Mouse (Mus musculus): ENCODE results near the gene Kif13a. TPM values are rescaled to one million over a fixed set of nuclear protein-coding genes. Genes with fewer than 3 reads are reported as not detected.

Gene Kif13a
- polyA plus RNA-seq, 1 experiment from 2014 or later = 7.2 TPM

DNA sequence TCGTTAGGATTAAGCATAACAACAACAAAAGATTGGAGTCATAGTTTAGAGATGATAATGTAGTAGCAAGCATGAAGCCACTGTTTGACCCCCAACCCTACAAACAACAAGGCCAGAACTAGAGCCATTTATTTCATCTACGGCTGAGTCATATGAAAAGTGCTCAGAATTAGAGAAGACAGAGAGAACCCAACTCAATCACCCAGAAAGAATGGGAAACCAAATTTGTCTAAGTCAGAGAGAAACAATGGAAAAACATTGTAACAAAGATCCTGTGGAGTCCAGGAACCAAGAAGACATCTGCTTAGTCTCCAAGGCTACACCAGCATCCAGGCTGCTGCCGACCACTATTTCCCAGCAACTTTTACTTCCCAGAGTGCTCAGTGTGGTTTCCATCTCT lies 19.7 kb downstream of the Kif13a start:
- ATAC-seq = no peak
- H3K27ac ChIP-seq (ENCODE audit: low read length) = no peak overlapping the region
- H3K4me2 ChIP-seq (ENCODE audit: low read length) = no peak overlapping the region
- no peak overlapping the region for H3K4me3 ChIP-seq (ENCODE audit: low read depth, low read length)
- H3K4me1 ChIP-seq (ENCODE audit: control insufficient read depth, insufficient read depth, low read length) = peaks cover 10% of the 10 kb centered on the region
- no peaks in the 10 kb centered on the region for H3K36me3 ChIP-seq (ENCODE audit: control insufficient read depth, insufficient read depth, low read length)
- WGBS = 74% methylated on average over 3 of the region's 3 CpGs
- H3K9ac ChIP-seq (ENCODE audit: low read depth, low read length) = no peak overlapping the region
- H3K27me3 ChIP-seq (ENCODE audit: control insufficient read depth, insufficient read depth, low read depth, low read length) = no peaks in the 10 kb centered on the region
- H3K9me3 ChIP-seq (replicated peaks; ENCODE audit: control insufficient read depth, low read length, poor library complexity, severe bottlenecking) = no peaks in the 10 kb centered on the region

DNA sequence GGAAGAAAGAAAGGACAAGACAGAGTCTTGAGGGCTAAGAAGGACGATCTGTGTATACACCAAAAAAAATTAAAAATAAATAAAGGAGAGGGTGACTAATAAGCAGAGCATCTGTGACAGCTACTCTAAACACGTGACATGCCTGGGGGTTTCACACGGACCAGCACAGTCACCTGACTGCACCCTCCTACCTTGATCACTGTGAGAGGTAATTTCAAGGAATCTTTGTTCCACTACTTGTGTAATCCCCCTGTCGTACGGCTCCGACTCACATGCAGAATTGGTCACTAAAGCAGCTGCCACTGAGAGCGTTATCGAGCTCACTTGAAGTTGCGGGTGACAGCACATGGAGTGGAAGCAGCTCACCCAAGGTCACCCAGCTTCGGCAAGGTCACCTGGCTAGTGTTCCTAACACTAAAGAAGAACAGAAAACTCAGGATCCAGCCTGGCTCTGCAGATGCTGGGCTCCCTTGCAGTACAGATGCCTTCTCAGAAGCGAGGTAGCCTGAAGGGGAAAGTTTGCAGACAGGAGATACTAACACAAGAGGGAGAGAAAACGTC lies 20.6 kb downstream of the Kif13a start:
- WGBS = 67% methylated on average over 12 of the region's 12 CpGs
- no peak for ATAC-seq
- no peak overlapping the region for H3K4me2 ChIP-seq (ENCODE audit: low read length)
- H3K27me3 ChIP-seq (ENCODE audit: control insufficient read depth, insufficient read depth, low read depth, low read length) = no peaks in the 10 kb centered on the region
- H3K4me3 ChIP-seq (ENCODE audit: low read depth, low read length) = no peak overlapping the region
- peaks cover 10% of the 10 kb centered on the region for H3K4me1 ChIP-seq (ENCODE audit: control insufficient read depth, insufficient read depth, low read length)
- no peak overlapping the region for H3K27ac ChIP-seq (ENCODE audit: low read length)
- H3K9ac ChIP-seq (ENCODE audit: low read depth, low read length) = no peak overlapping the region
- no peaks in the 10 kb centered on the region for H3K36me3 ChIP-seq (ENCODE audit: control insufficient read depth, insufficient read depth, low read length)
- H3K9me3 ChIP-seq (replicated peaks; ENCODE audit: control insufficient read depth, low read length, poor library complexity, severe bottlenecking) = no peaks in the 10 kb centered on the region

GRCm38 (mm10) chr13:46908387-46908786 lies 21.3 kb downstream of the Kif13a start:
- H3K4me2 ChIP-seq (ENCODE audit: low read length) = no peak overlapping the region
- H3K36me3 ChIP-seq (ENCODE audit: control insufficient read depth, insufficient read depth, low read length) = no peaks in the 10 kb centered on the region
- ATAC-seq = no peak
- H3K9me3 ChIP-seq (replicated peaks; ENCODE audit: control insufficient read depth, low read length, poor library complexity, severe bottlenecking) = no peaks in the 10 kb centered on the region
- no peak overlapping the region for H3K9ac ChIP-seq (ENCODE audit: low read depth, low read length)
- WGBS = 88% methylated on average over 2 of the region's 2 CpGs
- H3K27ac ChIP-seq (ENCODE audit: low read length) = no peak overlapping the region
- no peaks in the 10 kb centered on the region for H3K27me3 ChIP-seq (ENCODE audit: control insufficient read depth, insufficient read depth, low read depth, low read length)
- H3K4me3 ChIP-seq (ENCODE audit: low read depth, low read length) = no peak overlapping the region
- H3K4me1 ChIP-seq (ENCODE audit: control insufficient read depth, insufficient read depth, low read length) = peaks cover 10% of the 10 kb centered on the region

DNA sequence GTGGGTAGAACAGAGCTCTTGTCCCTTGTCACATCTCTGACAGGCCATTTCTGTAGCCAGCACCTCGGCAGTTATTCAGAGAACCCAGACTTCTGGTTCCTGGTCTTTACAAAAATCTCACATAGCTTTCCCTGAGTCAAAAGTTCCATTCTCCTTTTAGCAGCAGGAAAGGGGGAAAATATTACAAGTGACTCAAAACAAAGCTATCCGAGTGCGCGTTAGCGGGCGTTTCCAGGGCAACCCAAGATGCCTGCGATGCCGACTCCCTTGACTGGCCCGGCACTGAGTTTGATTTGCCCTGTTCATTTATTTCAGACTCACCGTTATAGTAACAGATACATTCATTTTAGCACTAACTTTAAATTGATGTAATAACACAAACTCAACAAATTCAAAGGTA lies 21.8 kb downstream of the Kif13a start:
- Histone ChIP-seq H3K27me3 (ENCODE audit: control insufficient read depth, insufficient read depth, low read depth, low read length) (no peaks in the 10 kb centered on the region), H3K4me3 (ENCODE audit: low read depth, low read length) (no peak overlapping the region), H3K36me3 (ENCODE audit: control insufficient read depth, insufficient read depth, low read length) (no peaks in the 10 kb centered on the region), H3K4me1 (ENCODE audit: control insufficient read depth, insufficient read depth, low read length) (peaks cover 10% of the 10 kb centered on the region), H3K27ac (ENCODE audit: low read length) (no peak overlapping the region), H3K9ac (ENCODE audit: low read depth, low read length) (no peak overlapping the region), H3K4me2 (ENCODE audit: low read length) (no peak overlapping the region), H3K9me3 (replicated peaks; ENCODE audit: control insufficient read depth, low read length, poor library complexity, severe bottlenecking) (no peaks in the 10 kb centered on the region)
- no peak for ATAC-seq
- WGBS = 13% methylated on average over 10 of the region's 10 CpGs

DNA sequence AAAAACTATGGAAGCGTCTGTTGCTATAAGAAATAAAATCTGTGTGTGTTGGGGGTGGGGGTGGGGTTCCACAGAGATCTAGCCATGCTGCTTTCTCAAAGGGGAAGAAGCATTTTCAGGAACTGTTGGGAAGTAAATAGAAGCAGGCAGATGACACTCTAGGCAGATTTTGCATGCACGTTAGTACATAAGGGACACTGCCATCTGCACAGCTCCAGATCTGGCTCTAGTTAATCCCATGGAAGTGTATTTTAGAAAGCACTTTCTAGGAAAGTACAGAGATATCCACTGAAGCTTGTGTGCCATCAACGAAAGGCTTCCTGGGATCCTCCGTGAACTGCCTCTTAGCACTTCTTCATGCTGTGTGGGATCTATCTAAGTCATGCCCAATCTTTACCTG lies 22.6 kb downstream of the Kif13a start:
- H3K4me3 ChIP-seq (ENCODE audit: low read depth, low read length) = no peak overlapping the region
- H3K4me2 ChIP-seq (ENCODE audit: low read length) = no peak overlapping the region
- WGBS = 72% methylated on average over 4 of the region's 4 CpGs
- H3K36me3 ChIP-seq (ENCODE audit: control insufficient read depth, insufficient read depth, low read length) = no peaks in the 10 kb centered on the region
- no peaks in the 10 kb centered on the region for H3K27me3 ChIP-seq (ENCODE audit: control insufficient read depth, insufficient read depth, low read depth, low read length)
- no peak for ATAC-seq
- no peak overlapping the region for H3K9ac ChIP-seq (ENCODE audit: low read depth, low read length)
- H3K9me3 ChIP-seq (replicated peaks; ENCODE audit: control insufficient read depth, low read length, poor library complexity, severe bottlenecking) = no peaks in the 10 kb centered on the region
- no peak overlapping the region for H3K27ac ChIP-seq (ENCODE audit: low read length)
- peaks cover 10% of the 10 kb centered on the region for H3K4me1 ChIP-seq (ENCODE audit: control insufficient read depth, insufficient read depth, low read length)

DNA sequence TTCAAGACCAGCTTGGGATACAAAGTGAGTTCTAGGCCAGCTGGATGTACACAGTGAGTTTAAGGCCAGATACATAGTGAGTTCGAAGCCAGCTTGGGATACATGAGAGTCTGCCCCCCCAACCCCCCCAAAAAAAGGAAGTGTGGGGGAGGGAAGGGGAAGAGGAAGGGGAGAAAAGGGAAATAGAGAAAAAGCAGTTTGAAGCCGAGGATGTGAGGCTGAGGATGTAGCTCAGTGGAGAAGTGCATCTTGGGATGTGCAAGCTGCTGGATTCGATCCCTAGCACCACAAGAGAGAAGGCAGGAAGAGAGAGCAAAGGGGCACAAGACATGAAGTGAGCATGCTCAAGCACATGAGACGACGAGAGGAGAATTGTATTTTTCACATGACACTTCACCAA lies 23.7 kb downstream of the Kif13a start:
- Histone ChIP-seq H3K27ac (ENCODE audit: low read length) (no peak overlapping the region), H3K4me2 (ENCODE audit: low read length) (no peak overlapping the region), H3K4me1 (ENCODE audit: control insufficient read depth, insufficient read depth, low read length) (peaks cover 10% of the 10 kb centered on the region), H3K9me3 (replicated peaks; ENCODE audit: control insufficient read depth, low read length, poor library complexity, severe bottlenecking) (no peaks in the 10 kb centered on the region), H3K9ac (ENCODE audit: low read depth, low read length) (no peak overlapping the region), H3K27me3 (ENCODE audit: control insufficient read depth, insufficient read depth, low read depth, low read length) (no peaks in the 10 kb centered on the region), H3K36me3 (ENCODE audit: control insufficient read depth, insufficient read depth, low read length) (no peaks in the 10 kb centered on the region), H3K4me3 (ENCODE audit: low read depth, low read length) (no peak overlapping the region)
- 92% methylated on average over 5 of the region's 5 CpGs for WGBS
- no peak for ATAC-seq

GRCm38 (mm10) chr13:46904982-46905621 lies 24.6 kb downstream of the Kif13a start:
- H3K36me3 ChIP-seq (ENCODE audit: control insufficient read depth, insufficient read depth, low read length) = no peaks in the 10 kb centered on the region
- ATAC-seq = no peak
- H3K4me3 ChIP-seq (ENCODE audit: low read depth, low read length) = no peak overlapping the region
- H3K4me1 ChIP-seq (ENCODE audit: control insufficient read depth, insufficient read depth, low read length) = peaks cover 10% of the 10 kb centered on the region
- H3K9me3 ChIP-seq (replicated peaks; ENCODE audit: control insufficient read depth, low read length, poor library complexity, severe bottlenecking) = no peaks in the 10 kb centered on the region
- no peak overlapping the region for H3K9ac ChIP-seq (ENCODE audit: low read depth, low read length)
- H3K27ac ChIP-seq (ENCODE audit: low read length) = no peak overlapping the region
- H3K4me2 ChIP-seq (ENCODE audit: low read length) = no peak overlapping the region
- WGBS = 93% methylated on average over 14 of the region's 14 CpGs
- H3K27me3 ChIP-seq (ENCODE audit: control insufficient read depth, insufficient read depth, low read depth, low read length) = no peaks in the 10 kb centered on the region

- Histone ChIP-seq H3K4me3 (ENCODE audit: low read depth, low read length) (no peak overlapping the region), H3K36me3 (ENCODE audit: control insufficient read depth, insufficient read depth, low read length) (no peaks in the 10 kb centered on the region), H3K4me1 (ENCODE audit: control insufficient read depth, insufficient read depth, low read length) (peaks cover 9% of the 10 kb centered on the region; the same call in 1 of the 2 replicates), H3K9ac (ENCODE audit: low read depth, low read length) (no peak overlapping the region), H3K4me2 (ENCODE audit: low read length) (no peak overlapping the region), H3K9me3 (replicated peaks; ENCODE audit: control insufficient read depth, low read length, poor library complexity, severe bottlenecking) (no peaks in the 10 kb centered on the region), H3K27me3 (ENCODE audit: control insufficient read depth, insufficient read depth, low read depth, low read length) (no peaks in the 10 kb centered on the region), H3K27ac (ENCODE audit: low read length) (no peak overlapping the region)
- ATAC-seq = no peak
- 96% methylated on average over 7 of the region's 7 CpGs for WGBS
Observed at GRCm38 (mm10) chr13:46902568-46903255, 27.0 kb downstream of the Kif13a start.

DNA sequence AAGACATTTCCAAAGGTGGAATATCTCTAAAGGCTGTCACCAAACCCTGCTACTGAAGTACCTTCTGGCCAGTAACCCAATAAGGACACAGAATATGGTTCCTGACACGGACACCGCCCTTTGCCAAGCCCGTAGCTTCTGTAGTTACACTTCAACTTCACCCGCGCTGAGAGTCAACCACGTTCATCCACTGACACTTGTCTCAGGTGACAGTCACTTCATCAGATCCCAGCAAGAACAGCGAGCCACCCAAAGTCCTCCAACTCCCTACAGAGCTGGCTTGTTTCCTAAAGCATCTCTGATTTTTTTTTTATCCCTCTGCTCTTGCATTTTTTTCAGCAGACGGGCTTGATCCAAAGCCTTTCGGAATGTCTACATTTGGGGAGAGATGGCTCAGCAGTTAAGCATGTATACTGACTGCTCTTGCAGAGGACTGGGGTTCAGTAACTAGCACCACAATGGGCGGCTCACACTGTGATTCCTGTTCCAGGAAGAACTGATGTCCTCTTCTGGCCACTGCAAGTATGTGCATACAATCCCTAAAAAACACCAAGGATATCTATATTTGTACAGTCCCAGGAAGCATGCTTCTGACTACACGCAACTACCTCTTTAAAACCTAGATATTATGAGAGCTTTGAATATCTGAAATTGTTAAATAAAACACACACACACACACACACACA lies 28.7 kb downstream of the Kif13a start:
- 97% methylated on average over 11 of the region's 11 CpGs for WGBS
- H3K4me1 ChIP-seq (ENCODE audit: control insufficient read depth, insufficient read depth, low read length) = peaks cover 5% of the 10 kb centered on the region; the same call in 1 of the 2 replicates

More for the DNA sequence above, 28.7 kb downstream of the Kif13a start:
- no peak overlapping the region for H3K9ac ChIP-seq (ENCODE audit: low read depth, low read length)
- no peak for ATAC-seq
- H3K27ac ChIP-seq (ENCODE audit: low read length) = no peak overlapping the region
- H3K27me3 ChIP-seq (ENCODE audit: control insufficient read depth, insufficient read depth, low read depth, low read length) = no peaks in the 10 kb centered on the region
- no peaks in the 10 kb centered on the region for H3K9me3 ChIP-seq (replicated peaks; ENCODE audit: control insufficient read depth, low read length, poor library complexity, severe bottlenecking)
- H3K36me3 ChIP-seq (ENCODE audit: control insufficient read depth, insufficient read depth, low read length) = no peaks in the 10 kb centered on the region
- H3K4me2 ChIP-seq (ENCODE audit: low read length) = no peak overlapping the region
- no peak overlapping the region for H3K4me3 ChIP-seq (ENCODE audit: low read depth, low read length)
